Mouse (Mus musculus): ENCODE data around the gene Tmem179.

Tmem179 gene

GRCm38 (mm10) chr12:112556531-112557060 lies 40.0 kb upstream of the Tmem179 start:
- H3K4me3 ChIP-seq (replicated peaks; ENCODE audit: low read length): no peak overlapping the region
- no peaks in the 10 kb centered on the region for H3K36me3 ChIP-seq (ENCODE audit: insufficient read depth, low read length)
- H3K27me3 ChIP-seq (ENCODE audit: insufficient read depth, low read length): peaks cover 13% of the 10 kb centered on the region; the same call in 1 of the 2 replicates
- H3K9me3 ChIP-seq (ENCODE audit: low read length): no peaks in the 10 kb centered on the region
- H3K4me1 ChIP-seq (replicated peaks; ENCODE audit: low read depth, low read length): peaks cover 64% of the 10 kb centered on the region
- no peak for TF ChIP-seq POU5F1 (IDR thresholded peaks at IDR 0.05; ENCODE audit: borderline replicate concordance, low read length)
- no peak for TF ChIP-seq CTCF (conservative IDR thresholded peaks at IDR 0.05; ENCODE audit: low read length)
- no peak for TF ChIP-seq NANOG (IDR thresholded peaks at IDR 0.05; ENCODE audit: borderline replicate concordance, low read length)

- H3K27me3 ChIP-seq (ENCODE audit: insufficient read depth, low read length): peaks cover 17% of the 10 kb centered on the region; the same call in 1 of the 2 replicates
- TF ChIP-seq CTCF (conservative IDR thresholded peaks at IDR 0.05; ENCODE audit: low read length) (no peak), NANOG (IDR thresholded peaks at IDR 0.05; ENCODE audit: borderline replicate concordance, low read length) (no peak), POU5F1 (IDR thresholded peaks at IDR 0.05; ENCODE audit: borderline replicate concordance, low read length) (no peak)
- no peak overlapping the region for H3K4me3 ChIP-seq (replicated peaks; ENCODE audit: low read length)
- no peaks in the 10 kb centered on the region for H3K9me3 ChIP-seq (ENCODE audit: low read length)
- peaks cover 66% of the 10 kb centered on the region for H3K4me1 ChIP-seq (replicated peaks; ENCODE audit: low read depth, low read length)
- no peaks in the 10 kb centered on the region for H3K36me3 ChIP-seq (ENCODE audit: insufficient read depth, low read length)
These were observed 38.4 kb upstream of the Tmem179 start for GRCm38 (mm10) chr12:112554900-112555299.

GRCm38 (mm10) chr12:112552520-112552919 lies 36.0 kb upstream of the Tmem179 start:
- Histone ChIP-seq H3K4me1 (replicated peaks; ENCODE audit: low read depth, low read length) (peaks cover 47% of the 10 kb centered on the region), H3K4me3 (replicated peaks; ENCODE audit: low read length) (no peak overlapping the region), H3K27me3 (ENCODE audit: insufficient read depth, low read length) (peaks cover 17% of the 10 kb centered on the region; the same call in 1 of the 2 replicates), H3K9me3 (ENCODE audit: low read length) (no peaks in the 10 kb centered on the region), H3K36me3 (ENCODE audit: insufficient read depth, low read length) (no peaks in the 10 kb centered on the region)
- TF ChIP-seq CTCF (conservative IDR thresholded peaks at IDR 0.05; ENCODE audit: low read length) (no peak), NANOG (IDR thresholded peaks at IDR 0.05; ENCODE audit: borderline replicate concordance, low read length) (no peak), POU5F1 (IDR thresholded peaks at IDR 0.05; ENCODE audit: borderline replicate concordance, low read length) (no peak)

- Histone ChIP-seq H3K9me3 (ENCODE audit: low read length) (no peaks in the 10 kb centered on the region), H3K27me3 (ENCODE audit: insufficient read depth, low read length) (peaks cover 17% of the 10 kb centered on the region; the same call in 1 of the 2 replicates), H3K4me3 (replicated peaks; ENCODE audit: low read length) (no peak overlapping the region), H3K36me3 (ENCODE audit: insufficient read depth, low read length) (no peaks in the 10 kb centered on the region), H3K4me1 (replicated peaks; ENCODE audit: low read depth, low read length) (peaks cover 42% of the 10 kb centered on the region)
- TF ChIP-seq POU5F1 (IDR thresholded peaks at IDR 0.05; ENCODE audit: borderline replicate concordance, low read length) (no peak), CTCF (conservative IDR thresholded peaks at IDR 0.05; ENCODE audit: low read length) (peak; percentile 88)
These were observed 35.4 kb upstream of the Tmem179 start for GRCm38 (mm10) chr12:112551861-112552375.

- no peak for TF ChIP-seq POU5F1 (IDR thresholded peaks at IDR 0.05; ENCODE audit: borderline replicate concordance, low read length)
- TF ChIP-seq NANOG (IDR thresholded peaks at IDR 0.05; ENCODE audit: borderline replicate concordance, low read length): no peak
- peak; percentile 45 for TF ChIP-seq CTCF (conservative IDR thresholded peaks at IDR 0.05; ENCODE audit: low read length)
- peaks cover 40% of the 10 kb centered on the region for H3K4me1 ChIP-seq (replicated peaks; ENCODE audit: low read depth, low read length)
- no peaks in the 10 kb centered on the region for H3K9me3 ChIP-seq (ENCODE audit: low read length)
- no peaks in the 10 kb centered on the region for H3K36me3 ChIP-seq (ENCODE audit: insufficient read depth, low read length)
- peaks cover 8% of the 10 kb centered on the region; the same call in 1 of the 2 replicates for H3K27me3 ChIP-seq (ENCODE audit: insufficient read depth, low read length)
- H3K4me3 ChIP-seq (replicated peaks; ENCODE audit: low read length): no peak overlapping the region
These were observed 32.7 kb upstream of the Tmem179 start for GRCm38 (mm10) chr12:112549287-112549686.

GRCm38 (mm10) chr12:112546110-112546509 lies 29.6 kb upstream of the Tmem179 start:
- Histone ChIP-seq H3K4me1 (replicated peaks; ENCODE audit: low read depth, low read length) (peaks cover 49% of the 10 kb centered on the region), H3K9me3 (ENCODE audit: low read length) (no peaks in the 10 kb centered on the region), H3K27me3 (ENCODE audit: insufficient read depth, low read length) (peaks cover 8% of the 10 kb centered on the region), H3K4me3 (replicated peaks; ENCODE audit: low read length) (no peak overlapping the region), H3K36me3 (ENCODE audit: insufficient read depth, low read length) (no peaks in the 10 kb centered on the region)
- no peak for TF ChIP-seq NANOG (IDR thresholded peaks at IDR 0.05; ENCODE audit: borderline replicate concordance, low read length)
- TF ChIP-seq CTCF (conservative IDR thresholded peaks at IDR 0.05; ENCODE audit: low read length): no peak

GRCm38 (mm10) chr12:112544946-112545701 lies 28.6 kb upstream of the Tmem179 start:
- TF ChIP-seq POU5F1 (IDR thresholded peaks at IDR 0.05; ENCODE audit: borderline replicate concordance, low read length) (no peak), CTCF (conservative IDR thresholded peaks at IDR 0.05; ENCODE audit: low read length) (no peak), NANOG (IDR thresholded peaks at IDR 0.05; ENCODE audit: borderline replicate concordance, low read length) (no peak)

GRCm38 (mm10) chr12:112543941-112544340 lies 27.4 kb upstream of the Tmem179 start:
- Histone ChIP-seq H3K27me3 (ENCODE audit: insufficient read depth, low read length) (peaks cover 17% of the 10 kb centered on the region), H3K9me3 (ENCODE audit: low read length) (no peaks in the 10 kb centered on the region), H3K4me1 (replicated peaks; ENCODE audit: low read depth, low read length) (peaks cover 58% of the 10 kb centered on the region), H3K4me3 (replicated peaks; ENCODE audit: low read length) (no peak overlapping the region), H3K36me3 (ENCODE audit: insufficient read depth, low read length) (no peaks in the 10 kb centered on the region)
- TF ChIP-seq CTCF (conservative IDR thresholded peaks at IDR 0.05; ENCODE audit: low read length): no peak
- no peak for TF ChIP-seq POU5F1 (IDR thresholded peaks at IDR 0.05; ENCODE audit: borderline replicate concordance, low read length)
- TF ChIP-seq NANOG (IDR thresholded peaks at IDR 0.05; ENCODE audit: borderline replicate concordance, low read length): no peak

More at GRCm38 (mm10) chr12:112544946-112545701, 28.6 kb upstream of the Tmem179 start:
- H3K4me1 ChIP-seq (replicated peaks; ENCODE audit: low read depth, low read length): peaks cover 46% of the 10 kb centered on the region
- peaks cover 12% of the 10 kb centered on the region for H3K27me3 ChIP-seq (ENCODE audit: insufficient read depth, low read length)
- no peaks in the 10 kb centered on the region for H3K36me3 ChIP-seq (ENCODE audit: insufficient read depth, low read length)
- no peaks in the 10 kb centered on the region for H3K9me3 ChIP-seq (ENCODE audit: low read length)
- no peak overlapping the region for H3K4me3 ChIP-seq (replicated peaks; ENCODE audit: low read length)

Measured in E14TG2a.4 (cell line).